ENCODE assay signal across 8 mouse cellular contexts in genomic region chr14:118209642-118210041, GRCm38 (mm10). TPM values are rescaled to one million over a fixed set of nuclear protein-coding genes. Genes with fewer than 3 reads are reported as not detected.
DNase-seq lines count a peak whose midpoint lies in the region; ATAC-seq and TF ChIP-seq lines count a peak whose summit lies in the region.
"Had no signal": no experiment of that assay in that cellular context is flagged by ENCODE, and none has a peak within 500 bp of the region (broad histone marks: within the 10 kb centered on the region; RNA-seq: fewer than 3 reads in every experiment).

No protein-coding gene starts in this region.

- DNase-seq in kidney, postnatal 0 days (ENCODE audit: low spot score) = peak; percentile 71
- peak; percentile 21 for DNase-seq in MEL (ENCODE audit: low read depth, low spot score)
- peak; percentile 87 for DNase-seq in embryo, embryonic 10.5 days (ENCODE audit: low spot score)
- peak; percentile 51 for DNase-seq in lung, postnatal 10 days
- DNase-seq in spleen, postnatal 36 days (ENCODE audit: low spot score in 2 of 2) = no peak

- 25% methylated on average over 5 of the region's 5 CpGs for WGBS in kidney, postnatal 0 days
- WGBS in kidney, embryonic 14.5 days = 23% methylated on average over 5 of the region's 5 CpGs

- TF ChIP-seq EP300 in MEL (IDR thresholded peaks at IDR 0.05; ENCODE audit: low read depth in 1 of 2, low read length in 2 of 2) = no peak

- H3K79me2 ChIP-seq in MEL (ENCODE audit: control insufficient read depth, insufficient read depth, low read length, poor library complexity) = no peaks in the 10 kb centered on the region

- TF ChIP-seq POLR2A in MEL (IDR thresholded peaks at IDR 0.05; ENCODE audit: control insufficient read depth in 1 of 2, insufficient read depth in 1 of 2, low read depth in 1 of 2, low read length in 2 of 2, poor library complexity in 1 of 2) = no peak

- ATAC-seq in kidney, postnatal 0 days (replicated peaks; ENCODE audit: low FRiP score, low read depth) = no peak
- ATAC-seq in kidney, embryonic 14.5 days (ENCODE audit: low FRiP score, low TSS enrichment) = no peak
- ATAC-seq in erythroblast, adult 5-6 weeks (replicated peaks; ENCODE audit: low FRiP score, poor library complexity, severe bottlenecking) = no peak

- H3K4me3 ChIP-seq in kidney, postnatal 0 days (replicated peaks; ENCODE audit: low read depth, low read length) = no peak overlapping the region
- no peak overlapping the region for H3K4me3 ChIP-seq in kidney, embryonic 14.5 days (ENCODE audit: low read length)
- no peak overlapping the region for H3K4me3 ChIP-seq in MEL (ENCODE audit: control insufficient read depth in 1 of 2, insufficient read depth in 1 of 2, low read depth in 2 of 2, low read length in 2 of 2)

- TF ChIP-seq CTCF in kidney, postnatal 0 days (IDR thresholded peaks at IDR 0.05; ENCODE audit: low read depth) = peak; percentile 70
- TF ChIP-seq CTCF in MEL (IDR thresholded peaks at IDR 0.05 in 2 of 3, conservative IDR thresholded peaks at IDR 0.05 in 1 of 3; ENCODE audit: control insufficient read depth in 1 of 3, insufficient read depth in 1 of 3, low read depth in 2 of 3, low read length in 3 of 3, poor library complexity in 1 of 3, severe bottlenecking in 1 of 3) = peak; percentile 20 to 50 (median 46)

- no peak overlapping the region for H3K9ac ChIP-seq in kidney, postnatal 0 days (ENCODE audit: low read depth, low read length)
- H3K9ac ChIP-seq in kidney, embryonic 14.5 days (ENCODE audit: low read depth, low read length) = no peak overlapping the region
- H3K9ac ChIP-seq in MEL (ENCODE audit: control insufficient read depth, low read depth, low read length, poor library complexity, severe bottlenecking) = no peak overlapping the region

- no peak overlapping the region for H3K4me2 ChIP-seq in kidney, postnatal 0 days (ENCODE audit: low read length)
- no peak overlapping the region for H3K4me2 ChIP-seq in kidney, embryonic 14.5 days (replicated peaks; ENCODE audit: low read depth, low read length)

- no peaks in the 10 kb centered on the region; the same call in 1 of the 2 replicates for H3K27me3 ChIP-seq in kidney, postnatal 0 days (ENCODE audit: insufficient read depth, low read length)
- no peaks in the 10 kb centered on the region; the same call in 1 of the 2 replicates for H3K27me3 ChIP-seq in kidney, embryonic 14.5 days (ENCODE audit: control insufficient read depth, insufficient read depth, low read length)
- no peaks in the 10 kb centered on the region; a peak in 1 of 4 replicates for H3K27me3 ChIP-seq in MEL (ENCODE audit: control insufficient read depth in 1 of 2, insufficient read depth in 2 of 2, low read length in 2 of 2)

- H3K27ac ChIP-seq in kidney, postnatal 0 days = no peak overlapping the region
- H3K27ac ChIP-seq in kidney, embryonic 14.5 days (ENCODE audit: low read depth, low read length) = no peak overlapping the region
- no peak overlapping the region for H3K27ac ChIP-seq in MEL (ENCODE audit: control insufficient read depth, low read depth, low read length)

- no peaks in the 10 kb centered on the region for H3K4me1 ChIP-seq in kidney, postnatal 0 days (replicated peaks; ENCODE audit: insufficient read depth, low read length)
- H3K4me1 ChIP-seq in kidney, embryonic 14.5 days (ENCODE audit: control insufficient read depth, insufficient read depth, low read length) = no peaks in the 10 kb centered on the region
- H3K4me1 ChIP-seq in MEL (ENCODE audit: control insufficient read depth in 1 of 2, insufficient read depth in 2 of 2, low read length in 2 of 2) = no peaks in the 10 kb centered on the region

- TF ChIP-seq RAD21 in MEL (IDR thresholded peaks at IDR 0.05; ENCODE audit: low read depth, low read length) = peak; percentile 54

- H3K9me3 ChIP-seq in kidney, postnatal 0 days (replicated peaks; ENCODE audit: low read length) = no peaks in the 10 kb centered on the region
- peaks cover 3% of the 10 kb centered on the region; the same call in 1 of the 2 replicates for H3K9me3 ChIP-seq in kidney, embryonic 14.5 days (ENCODE audit: control insufficient read depth, low read length)
- H3K9me3 ChIP-seq in MEL (replicated peaks; ENCODE audit: insufficient read depth, low read length) = no peaks in the 10 kb centered on the region

- H3K36me3 ChIP-seq in kidney, postnatal 0 days (ENCODE audit: insufficient read depth, low read length) = no peaks in the 10 kb centered on the region
- H3K36me3 ChIP-seq in kidney, embryonic 14.5 days (ENCODE audit: control insufficient read depth, insufficient read depth, low read length) = no peaks in the 10 kb centered on the region
- no peaks in the 10 kb centered on the region for H3K36me3 ChIP-seq in MEL (ENCODE audit: control insufficient read depth in 1 of 2, insufficient read depth in 2 of 2, low read length in 2 of 2)

TF ChIP-seq in MEL, 35 proteins besides CTCF, POLR2A, EP300 and RAD21:
- TF ChIP-seq MXI1 (IDR thresholded peaks at IDR 0.05; ENCODE audit: low read depth, low read length) (no peak), ZKSCAN1 (IDR thresholded peaks at IDR 0.05; ENCODE audit: low read depth, low read length) (no peak), SMC3 (IDR thresholded peaks at IDR 0.05; ENCODE audit: low read depth, low read length) (peak; percentile 53)

RNA-seq across cellular contexts. Expression of gene Sox21, which starts 27.2 kb away (rescaled TPM):
- polyA plus RNA-seq in kidney, postnatal 0 days (2015; fragmentation: Nextera tagmentation; extraction: Ambion mirVana) = not detected in 2 replicates
- 0.09 TPM in 1 of 2 replicates, not detected in the other for polyA plus RNA-seq in kidney, embryonic 14.5 days (2014; fragmentation: Nextera tagmentation; extraction: Ambion mirVana)
- total RNA-seq in MEL (2012; rRNA removed) = not detected in 2 replicates
- not detected for polyA plus RNA-seq in MEL (2012; ENCODE audit: insufficient read depth in 1 of 2, insufficient read length in 2 of 2, low read depth in 1 of 2, low replicate concordance in 2 of 2, missing spikeins in 1 of 2)
- not detected in 2 replicates for total RNA-seq in erythroblast, adult 5-6 weeks (2015; ENCODE audit: low replicate concordance)
- not detected in 2 replicates for total RNA-seq in erythroblast, adult 5-6 weeks (2017; ENCODE audit: low replicate concordance)

RNA-seq across cellular contexts. Expression of gene Gm9376, which starts 57.1 kb away (rescaled TPM):
- polyA plus RNA-seq in kidney, postnatal 0 days (2015; fragmentation: Nextera tagmentation; extraction: Ambion mirVana) = not detected in 2 replicates
- not detected in 2 replicates for polyA plus RNA-seq in kidney, embryonic 14.5 days (2014; fragmentation: Nextera tagmentation; extraction: Ambion mirVana)
- total RNA-seq in MEL (2012; rRNA removed) = not detected in 2 replicates
- not detected for polyA plus RNA-seq in MEL (2012; ENCODE audit: insufficient read depth in 1 of 2, insufficient read length in 2 of 2, low read depth in 1 of 2, low replicate concordance in 2 of 2, missing spikeins in 1 of 2)
- total RNA-seq in erythroblast, adult 5-6 weeks (2015; ENCODE audit: low replicate concordance) = not detected in 2 replicates
- not detected in 2 replicates for total RNA-seq in erythroblast, adult 5-6 weeks (2017; ENCODE audit: low replicate concordance)
- total RNA-seq: heart, postnatal 14 days had no signal

Comparison
In these comparisons a context has a peak if more than half of its experiments do, and no peak if none do; other contexts are left out.
1. DNase-seq: peak in kidney, postnatal 0 days (single experiment), MEL (single experiment), embryo, embryonic 10.5 days (single experiment) and lung, postnatal 10 days (single experiment); none in spleen, postnatal 36 days (0 of 2).